Mouse (Mus musculus): ENCODE measurements around the gene Pum2.

Pum2 gene

DNA sequence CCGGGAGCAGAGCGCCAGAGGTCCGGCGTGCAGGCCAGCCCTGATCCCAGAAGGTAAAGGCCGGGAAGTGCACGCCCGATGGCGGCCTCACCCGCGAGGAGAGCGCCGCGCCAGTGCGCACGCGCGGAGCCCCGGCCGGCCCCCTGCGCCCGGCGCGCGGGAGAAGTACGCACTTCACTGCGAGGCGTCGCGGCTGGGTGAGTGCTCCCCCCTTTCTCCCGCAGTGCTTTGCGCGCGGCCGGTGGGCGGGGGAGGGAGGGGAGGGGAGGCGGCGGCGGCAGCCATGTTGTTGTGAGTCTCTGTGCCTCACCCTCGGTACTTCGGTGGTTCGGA lies at the start of gene Pum2:
TSS of gene Pum2 (plus strand) at position 161 of the 333 bp plus-strand sequence.
- peak; percentile 100 for DNase-seq

DNA sequence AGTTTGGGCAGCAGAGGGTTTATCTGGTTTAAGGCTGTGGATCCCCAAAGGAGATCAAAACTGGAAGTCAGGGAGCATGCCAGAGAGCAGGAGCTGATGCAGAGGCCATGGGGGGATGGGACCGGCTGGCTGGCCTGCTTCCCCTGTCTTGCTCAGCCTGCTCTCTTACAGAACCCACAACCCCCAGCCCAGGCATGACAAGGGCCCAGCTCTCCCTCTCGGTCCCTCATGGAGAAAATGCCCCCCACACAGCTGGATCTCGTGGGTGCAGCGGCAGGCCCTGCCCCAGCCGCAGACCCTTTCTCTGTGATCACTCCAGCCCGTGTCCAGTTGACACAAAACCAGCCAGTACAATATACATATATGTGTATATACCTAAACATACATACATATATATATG lies 44.4 kb upstream of the Pum2 start:
- peak; percentile 89 for DNase-seq

DNA sequence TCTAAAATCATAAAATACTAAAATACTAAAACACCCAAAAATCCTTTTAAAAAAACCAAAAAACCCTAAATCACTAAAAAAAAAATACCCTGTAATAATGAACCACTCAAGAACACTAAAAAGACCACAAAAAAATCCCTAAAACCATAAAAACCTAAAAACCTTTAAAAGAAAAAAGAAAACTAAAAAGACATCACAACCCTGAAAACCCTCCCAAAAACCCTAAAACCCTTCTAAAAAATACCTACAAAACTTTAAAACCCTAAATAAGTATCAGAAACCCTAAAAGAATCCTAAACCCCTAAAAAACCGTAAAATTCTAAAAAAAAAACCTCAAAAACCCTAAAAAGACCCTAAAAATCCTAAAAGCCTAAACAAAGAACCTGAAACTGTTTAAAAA lies 42.2 kb upstream of the Pum2 start:
- DNase-seq, result no peak

DNA sequence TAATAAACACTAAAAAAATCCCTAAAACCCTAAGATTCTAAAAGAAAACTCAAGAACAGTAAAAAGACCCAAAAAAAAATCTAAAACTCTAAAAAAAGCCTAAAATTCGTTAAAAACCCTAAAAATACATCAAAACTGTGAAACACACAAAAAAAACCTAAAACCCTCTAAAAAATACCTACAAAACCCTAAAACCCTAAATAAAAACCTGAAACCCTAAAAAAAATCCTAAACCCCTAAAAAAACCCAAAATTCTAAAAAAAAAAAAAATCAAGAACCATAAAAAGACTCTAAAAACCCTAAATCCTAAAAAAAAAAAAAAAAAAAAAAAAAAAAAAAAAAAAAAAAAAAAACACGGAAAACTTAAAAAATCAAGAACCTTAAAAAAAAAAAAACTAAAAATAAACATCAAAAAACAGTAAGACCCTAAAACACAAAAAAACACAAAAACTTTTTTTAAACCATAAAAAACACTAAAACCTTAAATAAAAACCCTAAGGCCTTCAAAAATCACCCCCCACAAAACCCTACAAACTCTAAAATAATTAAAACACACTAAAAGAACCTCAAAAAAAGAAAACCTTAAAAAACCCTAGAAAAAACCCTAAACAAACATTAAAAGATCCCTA lies 41.1 kb upstream of the Pum2 start:
- no peak for DNase-seq

DNA sequence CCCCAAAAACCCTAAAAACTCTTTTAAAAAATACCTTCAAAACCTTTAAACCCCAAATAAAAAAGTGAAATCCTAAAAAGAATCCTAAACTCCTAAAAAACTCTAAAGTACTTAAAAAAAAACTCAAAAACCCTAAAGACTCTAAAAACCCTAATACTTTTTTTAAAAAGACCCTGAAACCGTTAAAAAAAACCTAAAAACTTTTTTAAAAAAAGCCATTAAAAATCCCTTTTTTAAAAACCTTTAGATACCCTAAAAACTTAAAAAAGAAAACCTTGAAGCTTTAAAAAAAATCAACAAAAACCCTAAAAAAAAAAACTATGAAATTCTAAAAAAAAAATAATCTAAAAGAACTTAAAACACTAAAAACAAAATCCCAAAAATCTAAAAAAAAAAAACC lies 39.6 kb upstream of the Pum2 start:
- no peak for DNase-seq

DNA sequence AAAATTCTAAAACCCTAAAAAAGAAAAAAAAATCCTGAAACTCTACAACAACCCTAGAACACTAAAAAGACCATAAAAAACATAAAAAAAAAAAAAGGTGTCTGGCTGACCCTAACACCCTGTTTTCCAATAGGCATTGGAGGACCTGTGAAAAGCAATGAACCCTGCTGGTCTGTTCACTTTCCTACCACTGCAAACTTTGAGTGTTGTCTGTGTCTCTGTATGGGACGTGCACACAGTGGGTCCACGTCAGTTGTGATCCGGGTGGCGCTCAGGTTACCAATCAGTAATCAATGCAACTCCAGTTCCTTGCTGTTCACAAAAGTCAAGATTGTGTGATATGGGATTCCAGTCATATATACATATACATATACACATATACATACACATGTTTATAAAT lies 38.4 kb upstream of the Pum2 start:
- DNase-seq, result no peak

DNA sequence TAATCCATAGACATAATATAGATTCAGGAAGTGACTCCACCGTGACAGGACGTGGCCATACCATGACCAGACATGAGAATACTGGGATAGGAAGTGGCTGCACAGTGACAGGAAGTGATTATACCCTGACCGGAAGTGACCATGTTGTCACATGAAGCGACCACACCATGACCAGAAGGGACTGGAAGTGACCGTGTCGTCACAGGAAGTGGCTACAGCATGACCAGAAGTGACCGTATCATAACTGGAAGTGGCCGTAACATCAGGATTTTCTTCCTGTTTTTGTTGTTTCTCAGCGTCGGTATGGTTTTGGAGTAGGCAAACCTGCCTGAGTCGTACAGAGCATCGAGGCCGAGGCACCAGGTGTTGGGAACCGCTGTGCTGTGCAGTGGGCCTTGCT lies 37.0 kb upstream of the Pum2 start:
- peak; percentile 96 for DNase-seq

DNA sequence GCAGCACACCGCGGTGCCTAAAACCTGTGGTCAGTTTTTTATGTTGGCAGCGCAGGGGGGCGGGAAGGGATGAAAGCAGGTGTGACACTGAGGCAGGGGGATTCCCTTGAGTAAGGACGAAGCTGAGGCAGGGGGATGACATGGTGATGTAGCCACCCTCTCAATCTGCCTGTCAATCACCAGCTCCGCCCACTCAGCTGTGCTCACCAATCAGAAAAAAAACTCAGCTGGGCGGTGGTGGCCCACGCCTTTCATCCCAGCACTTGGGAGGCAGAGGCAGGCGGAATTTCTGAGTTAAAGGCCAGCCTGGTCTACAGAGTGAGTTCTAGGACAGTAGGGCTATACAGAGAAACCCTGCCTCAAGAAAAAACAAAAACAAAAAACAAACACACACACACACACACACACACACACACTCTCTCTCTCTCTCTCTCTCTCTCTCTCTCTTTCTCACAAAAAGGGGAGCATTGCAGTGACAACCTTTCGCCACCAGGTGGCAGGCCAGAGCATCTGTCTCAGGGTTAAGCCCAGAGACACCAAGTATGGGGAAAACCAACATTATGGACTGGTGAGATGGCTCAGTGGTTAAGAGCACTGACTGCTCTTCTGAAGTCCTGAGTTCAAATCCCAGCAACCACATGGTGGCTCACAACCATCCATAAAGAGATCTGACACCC lies 35.4 kb upstream of the Pum2 start:
- DNase-seq, result peak; percentile 94

DNA sequence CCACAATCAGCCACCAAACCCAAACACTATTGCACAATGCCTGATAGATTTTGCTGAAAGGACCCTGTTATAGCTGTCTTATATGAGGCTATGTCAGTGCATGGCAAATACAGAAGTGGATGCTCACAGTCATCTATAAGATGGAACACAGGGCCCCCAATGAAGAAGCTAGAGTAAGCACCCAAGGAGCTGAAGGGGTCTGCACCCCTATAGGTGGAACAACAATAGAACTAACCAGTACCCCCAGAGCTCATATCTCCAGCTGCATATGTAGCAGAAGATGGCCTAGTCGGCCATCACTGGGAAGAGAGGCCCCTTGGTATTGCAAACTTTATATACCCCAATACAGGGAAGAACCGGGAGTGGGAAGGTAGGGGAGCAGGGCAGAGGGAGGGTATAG lies 33.7 kb upstream of the Pum2 start:
- peak; percentile 87 for DNase-seq

DNA sequence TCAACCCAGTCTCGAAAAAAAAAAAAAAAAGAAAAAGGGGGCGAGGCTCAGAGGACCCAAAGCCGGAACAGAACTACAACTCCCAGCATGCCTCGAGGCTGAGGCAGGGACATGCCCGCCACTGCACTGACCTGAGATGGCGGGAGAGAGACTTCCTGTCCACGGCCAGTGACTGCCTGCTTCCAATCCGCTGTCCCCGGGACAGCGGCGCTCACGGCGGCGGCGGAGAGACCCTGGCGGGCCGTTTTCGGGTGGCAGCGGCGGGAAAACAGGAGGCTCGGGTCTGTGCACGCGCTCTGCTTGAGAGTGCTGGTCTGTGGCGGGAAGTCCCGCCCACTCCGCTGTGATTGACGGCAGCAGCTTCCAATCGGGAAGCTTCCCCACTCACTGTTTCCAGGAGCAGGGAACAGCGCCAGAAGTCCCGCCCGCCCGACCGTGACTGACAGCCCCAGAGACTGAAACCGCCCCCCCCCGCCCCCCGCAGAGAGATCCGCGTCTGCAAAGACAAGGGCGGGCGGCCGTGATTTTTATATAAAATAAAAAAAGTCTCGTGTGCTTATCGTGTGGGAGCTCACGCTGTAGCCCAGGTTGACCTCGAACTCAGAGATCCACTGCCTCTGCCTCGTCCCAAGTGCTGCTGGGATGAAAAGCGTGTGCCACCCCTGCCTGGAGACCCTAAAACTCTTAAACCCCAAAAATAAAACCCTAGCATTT lies 33.1 kb upstream of the Pum2 start:
- DNase-seq, result peak; percentile 100

DNA sequence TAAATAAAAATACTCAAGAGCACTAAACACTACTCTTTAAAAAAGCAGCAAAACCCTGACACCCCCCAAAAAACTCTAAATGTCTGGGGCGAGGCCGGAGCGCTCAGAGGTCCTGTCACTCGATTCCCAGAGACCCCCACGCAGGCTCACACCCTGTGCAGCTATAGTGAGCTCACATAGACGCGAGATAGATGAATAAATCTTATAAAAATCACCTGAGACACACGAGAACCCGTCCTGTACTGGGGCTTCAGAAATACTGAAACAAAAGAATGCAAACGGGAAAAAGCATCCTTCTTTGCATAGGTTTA lies 32.6 kb upstream of the Pum2 start:
- no peak for DNase-seq

DNA sequence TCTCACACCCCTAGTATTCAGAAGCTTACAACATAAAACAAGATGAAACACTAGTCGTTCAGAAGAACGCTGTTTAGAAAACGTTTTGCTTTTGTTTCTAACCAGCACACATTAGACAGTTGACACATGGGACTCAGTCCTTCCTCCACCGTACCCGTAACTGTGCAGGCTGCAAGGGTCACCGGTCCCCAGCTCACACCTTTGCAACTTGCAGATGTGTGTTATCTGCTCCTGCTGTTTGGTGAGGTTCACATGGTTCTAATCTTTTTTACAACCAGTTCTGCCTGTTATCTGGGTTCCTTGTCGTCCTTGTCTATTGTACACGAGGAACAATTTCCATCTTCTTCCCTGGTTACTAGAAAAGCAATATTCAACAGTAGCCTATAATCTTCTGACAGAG lies 25.7 kb upstream of the Pum2 start:
- DNase-seq, result peak; percentile 49

DNA sequence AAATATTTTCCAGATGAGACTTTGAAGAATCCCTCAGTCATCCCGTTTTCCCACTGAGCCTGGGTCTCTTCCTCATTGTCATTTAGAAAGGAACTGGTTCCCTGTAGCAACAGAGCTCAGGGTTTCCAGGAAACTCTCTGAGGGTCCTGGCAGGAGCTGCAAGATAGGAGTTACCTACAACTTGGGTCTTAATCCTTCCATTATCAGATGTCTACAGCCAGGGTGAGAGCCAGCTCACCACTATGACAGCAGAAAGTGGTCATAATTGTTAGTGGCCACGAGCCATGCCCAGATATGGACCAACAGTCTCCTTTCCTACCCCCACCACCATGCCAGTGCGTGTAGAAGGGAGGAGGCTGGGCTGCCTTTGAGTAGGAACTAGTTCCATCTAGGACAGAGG lies 23.9 kb upstream of the Pum2 start:
- DNase-seq, result peak; percentile 48

DNA sequence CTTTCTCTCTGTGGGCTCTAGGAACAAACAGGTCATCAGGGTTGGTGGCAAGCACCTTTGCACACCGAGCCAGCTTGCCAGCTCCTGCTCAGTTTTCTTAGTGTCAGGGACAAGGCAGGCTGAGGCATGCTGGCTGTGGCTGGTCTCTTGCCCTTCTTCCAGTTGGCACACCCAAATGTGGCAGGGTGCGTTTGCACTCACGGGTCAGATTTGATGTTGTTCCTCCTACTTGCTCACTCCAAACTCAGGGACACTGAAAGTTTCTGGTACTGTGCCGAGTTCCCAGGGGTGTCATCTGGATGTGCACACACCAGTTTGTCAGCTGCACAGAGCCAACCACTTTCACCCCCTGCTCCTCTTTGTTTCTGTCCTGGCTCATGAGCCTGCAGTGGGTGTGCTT lies 17.3 kb upstream of the Pum2 start:
- DNase-seq, result peak; percentile 89

DNA sequence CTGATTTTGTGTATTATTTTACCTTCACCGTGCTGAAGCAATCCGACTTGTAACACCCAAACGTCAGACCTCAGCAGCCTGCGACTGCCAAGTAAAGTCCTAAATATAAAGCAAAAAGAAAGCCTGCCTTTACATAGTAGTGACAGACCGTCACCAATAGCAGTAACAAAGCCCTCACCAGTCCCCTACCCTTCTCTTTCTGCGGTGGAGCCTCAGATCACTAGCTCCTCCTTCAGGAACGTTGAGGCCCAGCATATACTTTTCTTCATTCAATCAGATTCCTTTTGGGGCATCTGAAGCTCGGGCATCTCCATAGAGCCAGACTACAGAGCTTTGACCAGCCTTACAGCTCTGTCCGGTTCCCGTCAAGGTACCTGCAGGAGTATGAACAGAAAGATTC lies 16.8 kb upstream of the Pum2 start:
- peak; percentile 86 for DNase-seq

DNA sequence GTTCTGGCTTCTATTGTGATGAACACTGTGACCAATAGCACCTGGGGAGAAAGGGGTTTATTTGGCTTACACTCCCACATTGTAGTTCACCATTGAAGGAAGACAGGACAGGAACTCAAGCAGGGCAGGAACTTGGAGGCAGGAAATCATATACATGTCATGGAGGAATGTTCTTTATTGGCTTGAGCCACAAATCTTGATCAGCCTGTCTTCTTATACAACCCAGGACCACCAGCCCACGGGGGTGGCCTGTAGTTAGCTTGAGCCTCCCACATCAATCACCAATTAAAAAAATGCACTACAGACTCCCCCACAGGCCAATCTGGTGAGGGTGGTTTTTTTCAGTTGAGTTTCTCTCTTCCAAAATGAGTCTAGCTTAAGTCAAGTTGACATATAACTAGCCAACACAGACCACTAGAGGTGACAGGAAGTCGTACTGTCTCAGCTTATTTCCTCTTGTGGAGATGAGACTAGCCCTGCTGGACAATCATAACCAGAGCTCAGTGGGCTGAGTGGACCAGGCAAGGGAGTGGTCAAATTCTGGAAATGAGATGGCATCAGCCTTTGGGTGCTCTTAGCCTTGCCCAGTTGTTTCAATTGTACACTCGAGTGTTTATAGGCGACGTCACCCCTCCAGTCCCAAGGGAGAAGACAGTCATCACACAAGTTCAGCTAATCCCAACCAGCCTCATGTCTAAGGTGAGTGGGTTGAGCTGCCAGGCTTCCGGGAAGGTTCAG lies 16.1 kb upstream of the Pum2 start:
- DNase-seq, result no peak

DNA sequence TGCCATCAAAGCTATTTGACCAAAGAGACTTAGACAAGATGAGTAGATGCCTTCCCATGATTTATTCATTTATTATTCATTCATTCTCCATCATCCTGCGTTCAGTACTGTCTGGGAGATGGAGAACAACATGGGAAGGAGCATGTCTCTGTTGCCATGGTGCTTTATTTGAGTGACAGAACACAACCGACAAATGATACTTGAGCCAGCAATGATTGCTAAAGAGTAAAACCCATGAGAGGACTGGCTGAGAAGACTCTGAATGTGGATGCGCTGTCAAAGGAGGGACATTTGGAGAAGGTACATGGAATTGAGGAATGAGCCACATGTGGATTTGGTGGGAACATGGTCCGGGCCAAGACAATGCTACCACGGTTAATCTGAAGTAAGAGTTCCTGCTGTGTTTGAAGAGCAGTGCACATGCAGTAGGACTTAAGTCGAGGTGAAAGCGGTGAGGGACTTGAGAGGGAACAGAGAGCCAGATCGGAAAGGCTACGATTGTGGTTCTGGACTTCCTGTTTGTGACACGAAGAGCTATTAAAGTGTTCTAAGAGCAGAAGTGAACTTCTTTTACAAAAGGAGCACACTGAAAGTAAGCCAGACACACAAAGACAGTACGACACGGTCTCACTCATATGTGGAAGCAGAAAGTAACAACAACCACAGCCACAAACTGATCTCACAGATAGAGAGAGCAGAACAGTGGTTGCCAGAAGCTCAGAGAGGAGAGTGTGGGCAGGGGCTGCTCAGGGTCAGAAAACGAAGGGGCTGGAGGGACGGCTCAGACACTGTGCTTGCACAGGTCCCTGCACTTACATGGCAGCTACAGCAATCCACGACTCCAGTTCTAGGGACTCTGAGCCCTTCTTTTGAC lies 14.3 kb upstream of the Pum2 start:
- peak; percentile 87 for DNase-seq

DNA sequence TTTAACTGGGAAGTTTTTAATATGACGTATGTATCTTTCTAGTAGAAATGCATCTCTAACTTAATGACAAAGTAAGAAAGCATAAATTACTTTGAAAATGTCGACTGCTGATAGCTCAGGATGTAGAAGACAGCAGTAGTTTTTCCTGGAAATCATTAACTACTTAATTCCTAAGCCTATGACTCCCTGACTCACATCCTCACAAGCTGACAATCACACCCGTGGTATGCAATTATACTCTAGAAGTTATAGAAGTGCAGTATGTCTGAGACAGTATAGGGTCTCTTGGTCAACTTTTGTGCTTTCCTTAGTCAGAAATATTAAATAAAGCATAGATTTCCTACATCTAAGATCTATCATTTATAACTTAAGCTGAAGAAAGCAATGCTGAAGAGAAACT lies 12.2 kb upstream of the Pum2 start:
- no peak for DNase-seq

DNA sequence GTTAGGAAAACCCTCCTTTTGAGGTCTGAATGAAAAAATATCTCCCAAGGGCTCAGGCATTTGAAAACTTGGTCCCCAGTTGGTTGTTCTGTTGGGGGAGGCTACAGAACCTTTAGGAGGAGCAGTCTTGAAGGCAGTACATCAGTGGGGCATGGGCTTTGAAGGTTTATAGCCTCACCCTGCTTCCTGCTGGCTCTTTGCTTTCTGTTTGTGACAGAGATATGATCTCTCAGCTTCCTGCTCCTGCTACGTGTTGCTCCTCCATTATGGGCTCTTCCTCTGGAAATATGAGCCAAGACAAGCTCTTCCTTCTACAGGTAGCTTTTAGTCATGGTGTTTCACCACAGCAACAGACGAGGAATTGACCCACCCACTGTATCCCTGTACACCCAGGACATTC lies 11.8 kb upstream of the Pum2 start:
- peak; percentile 72 for DNase-seq

DNA sequence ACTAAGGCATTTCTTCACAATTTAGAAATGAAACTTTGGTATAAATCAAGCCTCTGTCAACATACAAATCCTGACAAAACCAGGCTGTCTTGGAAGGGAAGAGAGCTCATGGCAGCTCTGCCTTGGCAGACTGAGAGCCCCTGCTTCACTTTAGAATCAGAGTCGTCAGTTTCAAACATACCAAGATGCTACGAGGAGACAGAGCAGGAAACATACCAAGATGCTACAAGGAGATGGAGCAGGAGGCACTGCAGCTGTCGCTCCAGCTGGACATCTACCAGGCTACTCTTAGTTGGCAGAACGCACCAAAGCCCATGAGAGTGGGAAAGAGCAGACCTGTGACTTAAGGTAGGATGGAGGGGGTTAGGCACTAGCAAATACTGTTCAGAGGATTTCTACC lies 11.2 kb upstream of the Pum2 start:
- peak; percentile 55 for DNase-seq

DNA sequence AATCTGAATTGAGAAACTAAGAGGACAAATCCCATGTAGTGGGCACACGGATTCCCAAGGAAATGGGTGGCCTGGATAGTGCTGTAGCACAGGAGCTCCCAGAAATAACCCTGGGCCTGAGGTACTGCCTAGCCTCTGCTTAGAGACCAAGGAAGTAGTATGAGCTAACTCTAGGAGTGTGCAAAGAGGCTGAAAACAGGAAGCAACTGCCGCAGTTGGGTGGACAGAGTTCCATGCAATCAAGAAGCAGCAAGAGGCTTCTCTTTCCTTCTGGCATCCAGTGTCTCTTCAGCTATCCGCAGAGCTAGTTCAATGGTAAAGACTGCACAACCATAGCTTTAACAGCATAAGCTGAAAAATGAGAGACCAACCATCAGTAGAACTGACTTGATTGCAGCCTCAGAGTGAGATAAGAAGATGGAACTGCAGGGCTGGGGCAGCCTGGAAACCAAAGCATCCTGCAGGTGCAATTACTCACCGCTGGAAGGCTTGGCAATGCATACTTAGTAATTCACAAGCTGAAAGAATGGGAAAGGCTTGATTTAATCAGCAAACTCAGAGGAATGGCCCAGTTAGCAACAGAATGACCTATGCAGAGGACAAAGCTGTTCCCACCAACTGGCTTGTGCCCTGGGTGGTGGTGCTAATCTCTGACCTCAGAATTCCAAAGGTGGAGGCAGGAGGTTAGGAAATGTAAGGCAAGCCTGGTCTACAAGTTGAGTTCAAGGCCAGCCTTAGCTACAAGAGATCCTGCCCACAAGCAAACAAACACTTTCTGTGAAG lies 6.3 kb upstream of the Pum2 start:
- peak; percentile 80 for DNase-seq

DNA sequence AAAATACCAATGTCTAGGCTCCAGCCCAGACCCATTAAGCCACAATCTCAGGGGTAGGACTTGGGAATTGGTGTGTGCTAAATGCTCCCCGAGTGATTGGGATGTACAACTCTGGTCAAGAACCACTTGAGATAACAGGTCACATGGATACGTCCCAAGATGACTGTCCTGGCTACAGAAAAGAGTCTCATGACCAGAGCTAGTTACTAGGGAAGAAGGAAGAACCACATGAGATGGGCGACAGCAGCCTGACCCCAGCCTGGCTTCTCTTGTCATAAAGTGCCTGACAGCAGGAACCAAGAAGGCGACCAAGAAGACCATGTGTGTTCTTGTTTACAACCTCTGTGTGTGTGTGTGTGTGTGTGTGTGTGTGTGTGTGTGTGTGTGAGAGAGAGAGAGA lies 4.5 kb upstream of the Pum2 start:
- DNase-seq, result peak; percentile 90

Measured in heart, adult 11 months (tissue).